Mouse (Mus musculus) hindbrain, embryonic 16.5 days (tissue): ENCODE measurements around the gene Zyg11a. TPM values are rescaled to one million over a fixed set of nuclear protein-coding genes. Genes with fewer than 3 reads are reported as not detected.

Source experiments
- polyA plus RNA-seq: library from polyadenylated mRNA; unstranded; fragments of >200 nt; fragmentation: Nextera tagmentation; extraction: Ambion mirVana; gene quantifications from 2 replicates; pipeline ENCODE4 v1.2.1, GENCODE M21; 2015

Zyg11a gene
- polyA plus RNA-seq, 1 experiment from 2014 or later: 0.15 TPM

Other genes starting within 250 kb of the Zyg11a start
- 0.18 TPM in 1 of 2 replicates, not detected in the other for gene Slc1a7, start 249.7 kb downstream of the Zyg11a start, polyA plus RNA-seq
- gene Podn, start 121.6 kb downstream of the Zyg11a start, polyA plus RNA-seq: 0.29 and 0.62 TPM in 2 replicates
- 211 and 220 TPM in 2 replicates for gene Scp2, start 73.0 kb downstream of the Zyg11a start, polyA plus RNA-seq
- 12.5 and 14.2 TPM in 2 replicates for gene Echdc2, start 52.6 kb downstream of the Zyg11a start, polyA plus RNA-seq
- gene Zyg11b, start 83.0 kb upstream of the Zyg11a start, polyA plus RNA-seq: 25.8 and 32.1 TPM in 2 replicates
- 50.1 and 56.7 TPM in 2 replicates for gene Coa7, start 110.1 kb upstream of the Zyg11a start, polyA plus RNA-seq
- 4.5 and 5.7 TPM in 2 replicates for gene Shisal2a, start 165.3 kb upstream of the Zyg11a start, polyA plus RNA-seq
- gene Gpx7, start 188.9 kb upstream of the Zyg11a start, polyA plus RNA-seq: 38.6 and 39.1 TPM in 2 replicates
- 40.3 and 41.5 TPM in 2 replicates for gene Tut4, start 241.4 kb upstream of the Zyg11a start, polyA plus RNA-seq